Mouse (Mus musculus) ES-E14 (cell line): ENCODE results near the gene Sema3b. TPM values are rescaled to one million over a fixed set of nuclear protein-coding genes. Genes with fewer than 3 reads are reported as not detected.

Experiments used
- DNase-seq: peaks from one replicate; pipeline ENCODE4 v3.0.0-alpha.2; 2013; ENCODE audit warnings: low read depth, low spot score
- H3K27ac ChIP-seq: 2 replicates; pipeline ENCODE4 v1.5.1; 2012; ENCODE audit warnings: low read depth, mild to moderate bottlenecking, low read length, moderate library complexity, mixed read lengths; ENCODE audit not compliant: poor library complexity, insufficient read depth, severe bottlenecking
- H3K36me3 ChIP-seq: 2 replicates; pipeline ENCODE4 v1.6.1; 2012; ENCODE audit warnings: mild to moderate bottlenecking, low read length, moderate library complexity, mixed read lengths; ENCODE audit not compliant: control insufficient read depth, poor library complexity, insufficient read depth, severe bottlenecking
- H3K4me1 ChIP-seq, 2 experiments: fragments of 150-350 bp in 1 of 2; sonication (generic) in 1 of 2; 2 replicates each; pipeline ENCODE4 v1.6.1; 2012; ENCODE audit warnings: low read length in 2 of 2, mild to moderate bottlenecking in 1 of 2, mixed read lengths in 1 of 2; ENCODE audit not compliant: control insufficient read depth in 2 of 2, insufficient read depth in 2 of 2, poor library complexity in 1 of 2
- H3K4me3 ChIP-seq, 2 experiments: fragments of 150-350 bp in 1 of 2; sonication (generic) in 1 of 2; 2 replicates each; pipeline ENCODE4 v1.5.1; 2012; ENCODE audit warnings: low read length in 2 of 2, low read depth in 1 of 2, mild to moderate bottlenecking in 1 of 2, mixed read lengths in 1 of 2; ENCODE audit not compliant: insufficient read depth in 1 of 2, poor library complexity in 1 of 2, severe bottlenecking in 1 of 2
- H3K9ac ChIP-seq: 2 replicates; pipeline ENCODE4 v1.6.1; 2012; ENCODE audit warnings: low read depth, mild to moderate bottlenecking, low read length, mixed read lengths; ENCODE audit not compliant: poor library complexity, insufficient read depth, severe bottlenecking
- H3K9me3 ChIP-seq: fragments of 150-350 bp; sonication (generic); 2 replicates; pipeline ENCODE4 v1.6.1; 2012; ENCODE audit warnings: low read depth, mild to moderate bottlenecking, low read length; ENCODE audit not compliant: control insufficient read depth, insufficient read depth
- CHD2 ChIP-seq: IDR thresholded peaks from 2 replicates; pipeline ENCODE4 v1.6.1; 2014; ENCODE audit warnings: mild to moderate bottlenecking, low read depth, low read length, inconsistent platforms
- HCFC1 ChIP-seq: IDR thresholded peaks from 2 replicates; pipeline ENCODE4 v1.6.1; 2012; ENCODE audit warnings: low read length, inconsistent platforms, borderline replicate concordance; ENCODE audit not compliant: insufficient read depth
- MAFK ChIP-seq: IDR thresholded peaks from 2 replicates; pipeline ENCODE4 v1.6.1; 2014; ENCODE audit warnings: mild to moderate bottlenecking, low read depth, low read length, inconsistent platforms; ENCODE audit not compliant: insufficient read depth
- ZC3H11A ChIP-seq: IDR thresholded peaks from 2 replicates; pipeline ENCODE4 v1.6.1; 2012; ENCODE audit warnings: low read depth, mild to moderate bottlenecking, inconsistent platforms, low read length, borderline replicate concordance
- ZNF384 ChIP-seq: IDR thresholded peaks from 2 replicates; pipeline ENCODE4 v1.6.1; 2012; ENCODE audit warnings: low read depth, low read length, inconsistent platforms
- in situ Hi-C, 2 experiments: fragments of 600-800 bp; cut with MboI; formaldehyde crosslinking; loops; one replicate each; pipeline ENCODE4 v1.15.1; 2025; ENCODE audit warnings: low sequenced_read_pairs in 2 of 2, inconsistent platforms in 1 of 2; ENCODE audit not compliant: unreplicated experiment in 2 of 2
- total RNA-seq: library from RNA; depleted of rRNA; stranded (reverse); fragments of 300-350 nt; gene quantifications from 2 replicates; pipeline ENCODE4 v1.2.3, GENCODE M21; 2012; rRNA removed

Gene Sema3b
- 7.4 and 7.6 TPM in 2 replicates for total RNA-seq

GRCm38 (mm10) chr9:107608741-107609432 lies at the start of gene Sema3b:
TSS of gene Sema3b (minus strand) at chr9:107609229.
- H3K4me3 ChIP-seq, result no peak within 1 kb of the TSS
- in situ Hi-C loops, result no loop called here
- no peak within 1 kb of the TSS for H3K27ac ChIP-seq
- H3K4me1 ChIP-seq, result peaks cover 6 to 51% of the 10 kb centered on the region in 2 experiments; a peak in 3 of 4 replicates
- no peak for DNase-seq
- TF ChIP-seq ZC3H11A (no peak), MAFK (no peak)
- no peaks in the 10 kb centered on the region for H3K9me3 ChIP-seq
- no peak within 1 kb of the TSS for H3K9ac ChIP-seq
- no peaks in the 10 kb centered on the region for H3K36me3 ChIP-seq

DNA sequence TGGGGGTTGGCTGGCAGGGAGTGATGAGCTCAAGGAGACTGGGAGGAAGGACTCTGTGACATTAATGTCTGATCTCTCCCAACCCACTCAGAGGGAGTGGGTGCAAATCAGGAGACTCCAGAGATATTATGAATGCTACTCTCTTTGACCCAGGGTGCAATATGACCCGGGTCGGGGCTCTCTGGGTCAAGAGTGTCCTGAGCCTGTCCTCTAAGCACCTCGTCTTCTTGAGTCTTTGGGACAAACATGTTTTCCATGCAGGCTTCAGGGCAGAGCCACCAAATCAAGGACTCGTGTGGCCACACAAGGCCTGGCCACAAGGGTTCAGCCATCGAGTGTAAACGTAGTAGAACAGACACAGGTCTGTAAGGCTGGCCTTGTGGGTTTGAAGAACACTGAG lies 49.1 kb upstream of the Sema3b start:
- no peak overlapping the region for H3K9ac ChIP-seq
- no peak for DNase-seq
- no peaks in the 10 kb centered on the region for H3K9me3 ChIP-seq
- peaks cover 0 to 2% of the 10 kb centered on the region in 2 experiments; a peak in 1 of 4 replicates for H3K4me1 ChIP-seq
- H3K4me3 ChIP-seq, result no peak overlapping the region
- TF ChIP-seq ZNF384 (no peak), ZC3H11A (no peak), HCFC1 (no peak), MAFK (no peak), CHD2 (no peak)
- in situ Hi-C loops, result no loop called here
- H3K36me3 ChIP-seq, result no peaks in the 10 kb centered on the region
- H3K27ac ChIP-seq, result no peak overlapping the region

GRCm38 (mm10) chr9:107657144-107657543 lies 48.1 kb upstream of the Sema3b start:
- in situ Hi-C loops, result no loop called here
- no peak for TF ChIP-seq ZNF384
- no peak for TF ChIP-seq MAFK
- TF ChIP-seq CHD2, result no peak
- TF ChIP-seq HCFC1, result no peak
- no peak for TF ChIP-seq ZC3H11A
- Histone ChIP-seq H3K36me3 (no peaks in the 10 kb centered on the region), H3K27ac (no peak overlapping the region), H3K4me3 (no peak overlapping the region), H3K9me3 (no peaks in the 10 kb centered on the region), H3K4me1 (no peaks in the 10 kb centered on the region), H3K9ac (no peak overlapping the region)
- DNase-seq, result no peak

DNA sequence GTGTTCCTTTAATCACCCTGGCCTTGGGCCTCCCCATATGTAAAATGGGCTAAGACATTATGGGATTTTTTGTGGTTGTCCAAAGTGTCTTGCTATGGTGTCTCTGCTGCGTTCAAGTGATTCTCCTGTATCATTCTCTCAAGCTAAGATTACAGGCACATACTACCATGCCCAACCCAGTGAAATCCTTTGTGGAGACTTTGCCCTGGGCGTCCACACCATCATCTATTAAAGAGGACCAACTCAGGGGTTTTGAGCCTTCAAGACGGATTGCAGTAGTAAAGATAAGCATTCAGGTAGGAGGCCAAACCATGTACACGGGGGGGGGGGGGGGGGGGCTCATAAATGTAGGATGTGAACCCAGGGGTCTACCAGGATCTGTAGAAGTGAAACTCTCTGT lies 45.6 kb upstream of the Sema3b start:
- Histone ChIP-seq H3K36me3 (no peaks in the 10 kb centered on the region), H3K9me3 (no peaks in the 10 kb centered on the region), H3K27ac (no peak overlapping the region), H3K4me3 (no peak overlapping the region), H3K4me1 (peaks cover 0 to 9% of the 10 kb centered on the region in 2 experiments; a peak in 1 of 4 replicates), H3K9ac (no peak overlapping the region)
- in situ Hi-C loops, result no loop called here
- no peak for DNase-seq
- TF ChIP-seq ZNF384 (no peak), CHD2 (no peak), HCFC1 (no peak), MAFK (no peak), ZC3H11A (no peak)

- H3K4me3 ChIP-seq, result no peak overlapping the region
- no peaks in the 10 kb centered on the region for H3K36me3 ChIP-seq
- DNase-seq, result no peak
- peaks cover 0 to 9% of the 10 kb centered on the region in 2 experiments; a peak in 1 of 4 replicates for H3K4me1 ChIP-seq
- H3K9ac ChIP-seq, result no peak overlapping the region
- TF ChIP-seq MAFK, result no peak
- TF ChIP-seq CHD2, result no peak
- TF ChIP-seq HCFC1, result no peak
- no peak for TF ChIP-seq ZNF384
- TF ChIP-seq ZC3H11A, result no peak
- H3K9me3 ChIP-seq, result no peaks in the 10 kb centered on the region
- in situ Hi-C loops, result no loop called here
- H3K27ac ChIP-seq, result no peak overlapping the region
Observed at GRCm38 (mm10) chr9:107653474-107653873, 44.4 kb upstream of the Sema3b start.
